Mouse (Mus musculus) brain, embryonic 18.5 days (tissue): ENCODE data around the gene Smyd5.
"Not testable (repeated sequence)": the region's sequence is repeated elsewhere in the genome, so short reads cannot be mapped to it uniquely, and the experiment has no call there.

Experiments used
- DNase-seq: peaks from one replicate; pipeline ENCODE4 v3.0.0-alpha.2; 2012; ENCODE audit warnings: low read depth, low spot score

The Smyd5 gene

DNA sequence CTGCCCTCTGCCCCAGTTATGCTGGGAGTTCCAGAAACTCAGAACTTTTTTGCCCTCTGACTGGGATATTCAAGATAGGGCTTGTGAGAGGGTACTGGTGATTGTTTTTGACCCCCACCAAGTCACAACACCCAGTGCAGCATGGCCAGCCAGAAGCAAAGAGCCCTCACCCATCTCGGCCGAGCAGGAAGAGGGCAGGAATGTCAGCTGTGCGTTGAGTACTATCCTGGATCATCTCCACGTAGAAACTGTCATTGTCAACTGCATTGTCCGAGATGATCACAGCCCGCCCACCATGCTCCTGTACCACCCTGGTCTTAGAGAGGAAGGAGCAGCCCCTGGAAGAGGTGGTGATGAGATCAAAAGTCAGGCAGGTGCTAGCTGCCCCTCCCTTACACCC, 15.6 kb downstream of the Smyd5 start:
- no peak for DNase-seq

DNA sequence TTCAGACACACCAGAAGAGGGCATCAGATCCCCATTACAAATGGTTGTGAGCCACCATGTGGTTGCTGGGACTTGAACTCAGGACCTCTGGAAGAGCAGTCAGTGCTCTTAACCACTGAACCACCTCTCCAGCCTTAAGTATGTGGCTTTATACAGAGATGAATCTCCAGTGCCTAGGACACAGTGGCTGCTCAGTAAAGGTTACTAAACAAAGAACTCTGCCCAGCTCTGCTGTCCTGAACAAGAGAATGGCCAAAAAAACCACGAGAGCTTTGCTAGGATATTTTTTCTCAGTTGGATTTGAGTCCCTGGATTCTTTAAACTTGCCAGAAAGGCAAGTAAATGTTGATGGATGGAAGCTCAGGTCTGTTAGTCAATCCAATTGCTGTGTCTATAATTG, 18.4 kb downstream of the Smyd5 start:
- not testable (repeated sequence) for DNase-seq

DNA sequence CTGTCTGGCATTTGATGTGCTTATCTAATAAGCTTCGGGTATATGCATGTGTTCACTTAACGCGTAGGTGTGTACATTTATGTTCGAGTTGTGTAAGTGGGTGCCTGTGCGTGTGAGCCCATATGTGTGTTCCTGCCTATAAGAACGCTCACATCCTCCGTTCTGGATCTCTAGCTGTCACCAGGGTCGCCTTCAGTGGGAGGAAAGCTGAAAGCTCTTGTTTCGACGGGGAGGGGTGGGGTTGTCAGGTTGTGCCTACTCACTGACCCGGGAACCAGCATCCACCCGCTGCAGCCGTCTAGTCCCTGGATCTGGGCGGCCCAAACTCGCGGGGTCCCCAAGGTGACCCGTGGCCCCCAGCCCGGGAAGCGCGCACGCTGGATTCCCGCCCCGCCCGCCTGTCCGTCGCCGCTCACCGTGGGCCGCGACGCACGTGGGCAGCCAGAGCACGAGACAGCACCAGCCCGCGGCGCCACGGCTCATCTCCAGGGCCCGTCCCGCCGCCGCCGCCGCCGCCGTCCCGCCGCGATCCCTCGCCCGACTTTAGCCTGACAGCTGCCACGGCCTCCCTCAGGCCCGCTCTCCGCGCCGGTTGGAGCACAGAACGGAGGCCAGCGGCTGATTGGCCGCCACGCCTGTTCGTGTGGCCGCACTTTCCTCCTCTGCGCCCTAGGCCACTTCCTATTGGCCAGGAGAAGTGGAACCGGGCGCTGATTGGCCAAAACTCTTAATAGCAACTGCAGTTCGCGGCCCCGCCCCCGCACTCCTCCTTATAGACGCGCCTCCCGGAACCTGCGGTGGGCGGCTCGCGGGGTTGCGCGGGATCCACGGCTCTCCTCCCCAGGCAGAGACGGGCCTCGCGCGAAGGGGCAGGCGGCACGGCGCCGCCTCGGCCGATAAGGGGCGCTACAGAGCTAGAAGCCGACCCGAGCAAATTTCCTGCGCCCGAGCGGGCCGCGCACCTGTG, 19.2 kb downstream of the Smyd5 start, which contains the start of gene Cct7:
Cct7 (plus strand) TSS at position 818 of the 967 bp plus-strand sequence.
- DNase-seq, result peak; percentile 97

DNA sequence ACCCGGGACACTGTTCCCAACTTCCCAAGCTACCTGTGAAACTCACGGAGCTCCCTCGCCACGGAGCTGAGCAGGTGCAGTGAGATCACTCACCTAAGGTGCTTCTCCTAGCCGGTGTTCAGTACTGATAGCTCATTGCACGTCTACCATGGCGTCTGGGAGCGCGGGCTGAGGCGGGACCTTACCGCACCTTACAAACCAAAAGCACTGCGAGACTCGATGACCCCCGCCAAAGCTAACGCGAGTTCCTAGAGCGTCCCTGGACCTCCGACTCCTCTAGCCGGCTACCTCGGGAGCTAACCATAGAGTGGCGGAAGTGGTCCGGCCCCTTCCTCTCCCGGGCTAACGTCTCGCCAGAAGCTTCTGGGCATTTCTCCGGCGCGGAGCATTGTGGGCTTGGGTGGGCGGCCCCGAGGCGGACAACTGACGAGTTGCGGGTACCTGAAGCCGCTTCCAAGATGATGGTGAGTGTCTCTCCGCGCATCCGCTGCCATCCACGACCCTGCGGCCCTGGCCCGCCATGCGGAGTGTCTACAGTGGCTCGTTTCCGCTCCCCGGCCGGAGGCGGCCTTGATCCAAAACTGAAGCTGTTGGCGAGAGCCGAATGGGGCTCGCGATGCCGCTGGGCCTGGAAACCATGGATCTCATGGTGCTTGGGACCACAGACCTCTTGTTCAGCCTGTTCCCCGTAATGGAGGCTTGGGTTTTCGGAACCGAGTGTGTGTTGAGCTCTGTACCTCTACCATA, 20.0 kb downstream of the Smyd5 start, which contains the start of gene Pradc1:
Pradc1 (minus strand) TSS at position 307 of the 747 bp plus-strand sequence.
- peak; percentile 99 for DNase-seq

DNA sequence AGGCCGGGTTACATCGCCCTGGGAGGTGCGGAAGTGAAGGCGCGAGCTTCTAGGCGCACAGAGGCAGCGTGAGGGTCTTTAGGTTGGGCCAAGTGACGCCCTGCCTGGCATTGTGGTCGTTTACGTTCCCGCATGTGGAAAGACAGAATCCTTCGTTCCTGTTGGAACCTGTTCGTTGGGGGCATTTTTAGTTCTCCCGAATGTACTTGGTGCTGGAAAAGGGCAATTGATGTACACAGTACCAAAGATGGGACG, 20.5 kb downstream of the Smyd5 start:
- no peak for DNase-seq

DNA sequence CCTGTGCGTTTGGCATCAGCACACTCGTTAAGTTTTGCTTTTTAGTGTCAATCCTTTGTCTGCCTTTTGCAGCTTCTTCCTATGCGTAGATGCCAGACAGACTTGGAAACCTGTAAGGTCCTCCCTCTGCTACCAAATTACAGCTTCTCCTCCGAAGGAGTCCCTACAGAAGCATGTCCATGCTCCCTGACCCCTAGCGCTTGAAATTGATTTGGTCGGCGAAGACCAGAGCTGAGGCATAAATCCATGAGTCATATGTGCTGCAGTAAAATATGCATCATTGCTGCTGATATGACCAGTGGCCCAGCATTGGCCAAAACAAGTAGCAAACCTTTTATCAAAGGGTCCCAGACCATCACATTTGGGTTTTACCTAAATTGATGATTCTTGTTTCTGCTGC, 21.0 kb downstream of the Smyd5 start:
- no peak for DNase-seq

DNA sequence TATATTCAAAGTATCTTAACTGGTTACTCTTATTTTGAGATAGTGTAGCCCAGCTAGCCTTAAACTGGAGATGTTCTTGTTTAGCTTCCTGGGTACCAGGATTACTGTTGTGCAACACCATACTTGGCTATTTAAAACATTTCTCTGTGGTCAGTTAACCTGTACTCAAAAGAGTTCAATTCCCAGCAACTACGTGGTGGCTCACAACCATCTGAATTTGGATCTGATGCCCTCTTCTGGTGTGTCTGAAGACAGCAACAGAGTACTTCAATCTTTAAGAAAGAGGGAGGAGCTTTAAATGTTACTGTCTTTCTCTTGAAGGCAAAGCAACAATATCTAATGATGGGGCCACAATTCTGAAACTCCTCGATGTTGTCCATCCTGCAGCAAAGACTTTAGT, 27.8 kb downstream of the Smyd5 start:
- DNase-seq, result no peak

DNA sequence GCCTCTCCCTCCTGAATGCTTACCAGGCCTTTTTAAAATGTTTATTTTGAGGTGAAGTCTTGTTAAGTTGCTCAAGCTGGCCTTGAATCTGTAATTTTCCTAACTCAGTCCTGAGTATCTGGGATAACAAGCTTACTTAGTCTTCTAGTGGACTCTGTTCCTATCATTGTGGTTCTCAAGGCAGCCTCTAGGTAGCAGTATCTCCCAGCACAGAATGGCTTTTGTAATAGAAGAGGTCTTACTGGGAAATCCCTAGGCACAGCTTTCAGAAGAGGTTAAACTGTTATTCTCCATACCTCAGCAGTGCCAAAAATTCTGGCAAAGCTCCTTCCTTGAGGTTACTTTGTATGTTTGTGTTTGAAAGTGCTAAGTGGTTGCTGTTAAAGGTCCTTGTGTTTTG, 33.6 kb downstream of the Smyd5 start:
- DNase-seq, result no peak

DNA sequence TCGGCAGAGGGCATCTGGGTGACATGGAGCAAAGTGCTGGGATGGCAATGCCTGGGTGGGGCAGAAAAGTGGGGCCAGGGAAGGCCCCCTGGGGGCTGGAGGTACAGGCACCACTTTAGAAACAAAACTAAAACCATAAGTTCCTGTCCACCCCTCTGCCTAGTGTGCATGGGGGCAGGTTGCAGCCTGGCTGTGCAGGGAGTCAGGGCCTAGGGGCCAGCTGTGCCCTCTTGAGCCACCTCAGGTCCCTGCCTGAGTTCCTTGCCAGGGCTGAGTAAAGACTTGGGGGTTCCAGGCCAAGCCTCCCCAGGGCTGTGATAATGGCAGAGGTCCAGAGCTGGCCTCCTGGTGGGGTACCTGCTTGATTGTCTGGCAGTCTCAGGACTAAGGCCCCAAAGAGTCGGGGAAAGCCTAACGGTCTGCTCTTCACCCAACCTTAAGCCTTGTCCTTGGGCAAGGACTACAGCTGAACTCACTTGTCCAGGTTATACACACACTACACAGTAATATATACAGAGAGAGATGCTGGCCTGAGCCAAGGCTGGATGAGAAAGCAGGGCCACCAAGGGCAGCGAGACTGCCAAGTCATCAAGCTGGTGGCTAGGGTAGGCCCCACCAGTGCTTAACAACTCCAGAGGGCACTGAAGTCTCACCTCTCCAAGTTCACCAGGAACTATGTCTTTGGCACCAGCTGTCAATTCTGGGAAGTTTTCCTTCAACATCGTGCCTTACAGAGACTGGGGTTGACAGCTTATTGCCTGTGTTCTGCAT, 38.1 kb downstream of the Smyd5 start:
- DNase-seq, result no peak

DNA sequence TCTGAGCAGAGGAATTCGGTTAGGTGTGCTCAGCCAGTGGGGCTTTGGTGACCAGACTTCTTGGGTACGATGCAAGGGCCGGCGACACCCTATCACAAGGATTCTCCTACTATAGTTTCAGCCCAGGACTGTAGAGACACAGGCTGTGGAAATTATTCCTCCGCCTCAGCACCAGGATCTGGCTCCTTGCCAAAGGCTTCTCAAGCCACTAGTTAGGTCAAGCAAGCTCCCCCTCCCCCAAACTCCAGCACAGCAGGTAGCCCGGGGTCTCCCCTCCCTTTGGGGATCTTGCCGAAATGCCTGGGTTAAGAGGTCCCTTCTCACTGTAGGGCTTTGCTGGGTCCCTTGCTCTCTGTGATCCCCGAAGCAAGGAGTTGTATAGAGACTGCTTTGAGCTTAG, 40.2 kb downstream of the Smyd5 start:
- no peak for DNase-seq

DNA sequence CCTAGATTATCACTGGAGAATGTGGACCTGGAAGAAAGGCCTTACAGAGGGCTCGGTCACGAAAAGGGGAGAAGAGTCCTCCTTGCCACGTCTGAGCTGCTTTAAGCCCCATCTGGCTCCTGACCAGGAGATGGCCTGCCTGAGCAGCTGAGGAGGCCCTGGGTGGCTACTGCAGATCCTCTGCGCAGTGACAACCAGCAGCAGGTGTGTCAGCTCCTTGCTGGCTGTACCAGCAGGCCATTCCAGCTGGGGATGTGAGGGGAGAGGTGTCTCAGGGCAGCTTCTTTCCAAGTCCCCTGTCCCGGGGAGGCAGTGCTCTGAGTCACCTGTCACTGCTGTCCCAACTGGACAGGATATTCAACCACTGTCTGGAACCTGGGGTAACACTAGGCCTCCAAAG, 40.8 kb downstream of the Smyd5 start:
- no peak for DNase-seq

DNA sequence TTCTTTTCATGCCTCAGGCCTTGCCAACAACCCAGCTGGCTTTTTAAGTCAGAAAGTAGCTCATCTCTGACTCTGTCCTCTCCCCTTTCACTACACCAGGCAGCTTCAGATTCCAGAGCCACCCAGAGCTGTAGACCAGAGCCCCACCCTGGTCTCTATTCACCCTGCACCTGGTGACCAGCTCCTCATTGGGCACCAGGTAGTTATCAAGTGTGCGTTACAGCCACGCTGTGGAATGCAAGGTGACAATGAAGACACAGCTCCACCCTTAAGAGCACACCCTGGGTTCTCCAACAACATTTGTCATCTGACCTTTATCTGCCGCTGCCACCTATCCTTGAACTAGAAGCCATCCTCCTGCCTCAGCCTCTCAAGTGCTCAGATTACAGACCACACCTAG, 43.8 kb downstream of the Smyd5 start:
- DNase-seq, result no peak

DNA sequence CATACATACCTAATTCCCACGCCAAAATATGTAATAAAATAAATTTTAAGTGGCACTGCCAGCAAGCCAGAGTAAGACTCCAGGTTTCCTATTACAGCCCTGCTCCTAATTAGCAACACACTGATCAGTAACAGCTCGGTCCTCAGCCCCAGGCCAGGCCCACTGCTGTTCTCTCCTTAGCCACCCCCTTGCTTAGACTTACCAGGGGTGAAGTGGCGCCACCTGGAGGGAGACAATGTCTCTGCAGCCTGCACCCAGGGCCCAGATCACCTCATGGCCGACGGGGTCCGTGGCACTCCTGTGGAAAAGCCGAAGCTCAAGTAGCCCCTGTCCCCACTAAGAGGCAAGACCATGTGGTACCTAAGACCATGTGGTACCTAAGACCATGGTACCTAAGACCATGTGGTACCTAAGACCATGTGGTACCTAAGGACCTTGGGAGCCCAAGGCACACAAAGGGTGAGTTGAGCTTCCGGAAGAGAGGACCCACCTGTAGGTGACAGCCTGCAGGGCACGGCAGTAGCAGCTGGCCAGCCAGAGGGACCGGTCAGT, 45.7 kb downstream of the Smyd5 start:
- DNase-seq, result no peak

DNA sequence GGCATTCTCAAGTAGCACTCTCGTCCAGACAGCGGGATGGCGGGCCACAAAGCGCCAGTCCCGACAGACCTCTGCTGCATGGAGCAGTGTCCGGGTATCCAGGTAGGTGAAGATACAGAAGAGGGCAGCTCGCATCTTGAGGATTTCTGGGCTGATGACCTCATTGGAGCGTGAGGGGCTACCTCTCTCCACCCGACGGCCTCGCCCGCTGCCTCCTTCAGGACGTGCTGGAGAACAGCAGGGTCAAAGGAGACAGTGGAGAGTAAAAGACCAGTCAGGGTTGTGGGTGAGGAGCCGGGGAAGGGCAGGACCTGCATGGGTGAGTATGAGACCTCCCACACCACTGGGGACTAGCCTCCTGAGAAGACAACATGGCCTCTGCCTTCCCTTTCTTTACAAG, 46.6 kb downstream of the Smyd5 start:
- no peak for DNase-seq

DNA sequence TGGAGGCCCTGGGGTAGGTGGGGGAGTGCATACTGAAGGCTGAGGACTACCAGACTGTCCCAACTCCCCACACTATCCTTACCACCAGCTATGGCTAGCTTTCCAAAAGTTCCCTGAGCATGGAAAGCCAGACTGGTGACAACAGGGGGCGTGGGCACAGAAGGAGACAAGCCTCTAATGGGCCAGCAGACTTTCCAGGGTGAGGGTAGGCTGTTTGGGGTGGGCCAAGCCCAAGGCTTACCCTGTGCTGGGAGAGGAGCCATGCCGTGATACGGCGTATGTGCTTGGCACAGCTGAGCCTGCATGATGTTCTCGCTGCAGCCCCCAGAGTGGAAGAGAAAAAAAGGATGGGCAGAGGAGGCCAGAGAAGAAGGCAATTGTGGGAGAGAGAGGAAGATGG, 48.2 kb downstream of the Smyd5 start:
- DNase-seq, result no peak

DNA sequence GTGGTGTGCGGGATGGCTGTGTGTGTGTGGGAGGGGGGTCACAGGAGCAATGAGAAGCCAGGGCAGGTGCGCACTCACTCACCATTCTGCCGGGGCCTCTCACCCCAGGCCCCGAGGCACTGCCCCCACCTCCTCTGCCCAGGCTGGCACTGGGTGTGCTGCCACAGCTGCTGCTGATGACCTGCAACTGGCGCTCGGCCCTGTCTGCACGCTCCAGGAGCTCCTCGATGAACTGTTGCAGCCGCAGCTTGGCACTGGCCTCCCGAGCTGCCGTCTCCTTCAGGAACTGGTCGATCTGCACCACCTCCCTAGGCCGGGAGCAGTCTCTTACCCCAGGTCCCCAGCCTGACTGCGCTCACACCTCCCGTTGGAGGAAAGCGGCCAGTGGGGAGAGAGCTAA, 48.9 kb downstream of the Smyd5 start:
- DNase-seq, result no peak

DNA sequence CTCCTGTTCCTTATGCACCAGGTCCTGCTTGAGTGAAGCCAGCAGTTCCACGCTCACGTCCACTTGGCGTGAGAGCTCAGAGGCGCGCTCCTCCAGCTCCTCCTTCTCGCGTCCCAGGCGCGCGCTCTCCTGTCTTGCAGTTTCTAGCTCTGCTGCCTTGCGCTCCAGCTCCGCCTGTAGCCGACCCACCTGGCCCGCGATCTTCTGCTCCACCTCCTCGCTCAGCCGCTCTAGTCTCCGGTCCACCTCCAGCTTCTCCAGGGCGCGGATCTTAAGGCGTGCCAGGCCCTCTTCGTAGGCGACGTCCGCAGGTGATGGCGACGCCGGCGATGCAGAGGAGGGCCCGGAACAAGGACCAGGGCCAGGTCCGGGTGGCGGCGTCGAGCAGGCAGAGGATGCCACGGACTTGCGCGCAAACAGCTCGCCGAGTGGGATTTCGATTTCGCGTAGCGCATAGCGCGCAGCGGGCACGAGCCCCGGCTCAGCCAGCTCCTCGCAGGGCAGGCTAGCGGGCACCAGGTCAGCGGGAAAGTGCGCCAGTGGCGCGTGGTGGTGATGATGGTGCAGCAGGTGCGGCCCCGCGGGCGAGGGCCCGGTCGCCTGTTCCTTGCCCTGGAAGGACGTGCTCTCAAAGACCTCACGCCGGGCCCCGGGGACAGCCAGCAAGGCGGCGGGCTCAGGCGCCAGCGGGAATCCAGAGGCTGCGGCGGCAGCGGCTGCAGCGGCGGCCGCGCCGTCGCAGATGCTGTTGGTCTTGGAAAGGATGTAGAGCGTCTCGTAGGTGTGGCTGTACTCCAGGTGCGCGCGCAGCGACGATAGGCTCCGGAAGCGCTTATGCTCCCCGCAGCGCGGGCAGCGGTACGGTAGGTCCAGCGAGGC, 52.3 kb downstream of the Smyd5 start:
- no peak for DNase-seq

DNA sequence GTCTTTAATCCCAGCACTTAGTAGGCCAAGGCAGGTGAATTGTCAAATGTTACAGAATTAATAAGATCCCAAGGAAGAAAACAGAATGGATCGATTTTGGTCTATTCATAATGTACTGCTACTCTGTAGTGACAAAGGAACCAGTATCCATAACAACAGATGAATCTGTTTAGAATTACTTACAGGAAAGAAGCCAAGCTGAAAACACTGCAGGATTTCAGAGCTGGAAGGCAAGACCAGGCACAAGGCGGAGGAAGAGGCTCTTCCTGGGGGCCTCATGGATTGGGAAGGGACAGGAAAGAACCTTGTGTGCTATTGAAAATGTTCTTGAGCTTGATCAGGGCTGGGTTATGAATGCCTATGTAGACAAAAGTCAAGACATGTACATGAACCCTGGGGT, 53.9 kb downstream of the Smyd5 start:
- DNase-seq, result no peak

DNA sequence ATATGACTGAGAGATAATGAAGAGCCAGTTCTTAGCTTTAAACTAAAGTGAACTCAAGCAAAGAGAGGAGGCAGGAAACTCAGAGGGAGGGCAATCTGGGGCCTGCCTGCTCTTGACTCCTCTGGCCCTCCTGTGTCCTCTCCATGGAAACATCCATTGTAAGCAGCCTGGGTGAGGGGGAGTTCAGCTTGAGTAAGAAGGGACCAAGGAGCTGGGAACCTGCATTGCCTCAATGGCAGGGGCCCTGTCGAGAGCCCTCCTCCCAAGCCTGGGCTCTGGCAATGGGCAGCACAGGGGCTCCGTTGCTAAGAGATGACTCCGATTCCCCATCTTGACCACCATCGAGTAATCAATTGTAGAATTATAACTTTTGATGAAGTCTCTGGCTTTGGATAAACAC, 56.7 kb downstream of the Smyd5 start:
- no peak for DNase-seq

DNA sequence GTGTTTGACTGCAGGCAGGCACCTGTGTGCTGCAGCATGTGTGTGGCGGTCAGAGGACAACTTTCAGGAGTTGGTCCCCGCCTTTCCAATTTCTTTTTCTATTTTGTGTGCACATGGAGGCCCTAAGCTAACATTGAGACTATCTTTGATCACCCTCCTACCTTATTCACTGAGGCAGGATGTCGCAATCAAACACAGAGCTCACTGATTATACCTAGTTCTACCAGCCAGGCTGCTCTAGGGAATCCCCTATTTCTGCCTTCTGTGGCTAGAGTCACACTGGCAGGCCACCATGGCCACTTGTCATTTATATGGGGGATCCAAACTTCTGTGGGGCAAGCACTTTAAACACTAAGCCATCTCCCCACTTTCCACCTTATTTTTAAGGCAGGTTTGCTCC, 57.9 kb downstream of the Smyd5 start:
- DNase-seq, result no peak

DNA sequence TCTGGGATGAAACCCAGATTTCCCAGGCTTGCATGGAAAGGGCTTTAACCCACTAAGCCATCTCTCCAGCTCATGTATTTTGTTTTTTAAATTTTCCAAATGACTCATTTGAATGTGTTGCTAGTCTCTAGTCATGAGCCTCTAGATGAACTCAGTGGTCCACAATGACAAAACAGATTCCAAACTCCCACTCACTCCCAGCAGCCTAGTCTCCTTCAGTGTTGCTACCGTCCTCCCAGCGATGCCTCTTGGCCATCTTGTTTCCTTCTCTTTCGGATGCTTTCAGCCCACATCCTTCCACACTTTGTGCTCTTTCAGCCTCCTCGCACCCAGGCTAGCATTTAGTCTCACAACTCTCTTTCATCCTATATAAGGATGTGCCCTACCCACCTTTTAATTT, 58.5 kb downstream of the Smyd5 start:
- DNase-seq, result no peak
